Mouse (Mus musculus): Measurements from ENCODE around the gene Nrbp1.
"Not testable (repeated sequence)": the region's sequence is repeated elsewhere in the genome, so short reads cannot be mapped to it uniquely, and the experiment has no call there.

The Nrbp1 gene

GRCm38 (mm10) chr5:31204421-31204820 lies 36.2 kb upstream of the Nrbp1 start:
- no peak for DNase-seq (ENCODE audit: low spot score)

- not testable (repeated sequence) for DNase-seq (ENCODE audit: low spot score)
Measured at GRCm38 (mm10) chr5:31216554-31216953, 24.1 kb upstream of the Nrbp1 start.

DNA sequence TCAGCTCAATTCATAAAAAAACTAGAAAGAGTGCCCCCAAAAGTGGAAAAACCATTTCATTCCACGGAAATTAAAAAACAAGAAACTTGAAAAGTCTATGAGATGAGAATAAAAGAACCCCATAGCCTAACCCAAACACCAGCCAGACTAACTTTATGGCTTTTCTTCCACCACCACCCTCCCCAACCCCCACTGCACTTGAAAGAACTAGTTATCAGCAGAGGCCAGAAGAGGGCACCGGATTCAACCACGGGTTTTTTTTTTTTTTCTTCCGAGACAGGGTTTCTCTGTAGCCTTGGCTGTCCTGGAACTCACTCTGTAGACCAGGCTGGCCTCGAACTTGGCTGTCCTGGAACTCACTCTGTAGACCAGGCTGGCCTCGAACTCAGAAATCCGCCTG lies 22.4 kb upstream of the Nrbp1 start:
- DNase-seq (ENCODE audit: low spot score), result no peak

GRCm38 (mm10) chr5:31219070-31219469 lies 21.6 kb upstream of the Nrbp1 start:
- no peak for DNase-seq (ENCODE audit: low spot score)

GRCm38 (mm10) chr5:31219474-31219873 lies 21.2 kb upstream of the Nrbp1 start:
- DNase-seq (ENCODE audit: low spot score), result no peak

GRCm38 (mm10) chr5:31219911-31220447 lies 20.7 kb upstream of the Nrbp1 start:
- DNase-seq (ENCODE audit: low spot score), result no peak

GRCm38 (mm10) chr5:31220448-31221303 lies 20.0 kb upstream of the Nrbp1 start, which contains the start of gene Ppm1g:
Ppm1g (minus strand) TSS chr5:31220687.
- DNase-seq (ENCODE audit: low spot score), result peak; percentile 79

DNA sequence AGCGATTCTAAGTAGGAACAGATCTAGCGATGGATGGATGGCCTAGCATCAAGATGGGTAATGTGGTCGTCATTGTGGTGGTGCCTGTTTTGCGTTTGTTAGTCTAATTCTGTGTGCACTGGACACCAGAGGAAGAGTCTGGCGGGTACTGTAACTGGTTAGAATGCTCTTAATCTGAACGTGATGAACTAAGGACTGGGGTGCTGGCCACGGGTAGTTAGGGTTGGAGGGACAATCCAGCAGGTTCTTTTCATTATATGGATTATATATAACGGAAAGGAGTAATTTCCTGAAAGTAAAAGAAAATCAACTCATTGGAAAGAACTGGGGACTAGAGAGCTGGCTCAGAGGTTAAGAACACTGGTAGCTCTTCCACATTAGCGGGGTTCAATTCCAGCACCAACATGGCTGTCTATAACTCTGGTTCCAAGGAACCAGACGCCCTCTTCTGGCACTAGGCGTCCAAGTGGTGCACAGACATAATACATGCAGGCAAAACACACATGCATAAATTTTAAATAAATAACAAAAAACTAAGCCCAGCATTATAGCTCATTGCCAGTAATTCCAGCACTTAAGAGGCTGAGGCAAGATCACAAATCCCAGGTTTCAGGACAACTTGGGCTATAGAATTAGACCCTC lies 19.2 kb upstream of the Nrbp1 start:
- DNase-seq (ENCODE audit: low spot score), result no peak

- no peak for DNase-seq (ENCODE audit: low spot score)
Measured at GRCm38 (mm10) chr5:31222696-31223095, 18.0 kb upstream of the Nrbp1 start.

DNA sequence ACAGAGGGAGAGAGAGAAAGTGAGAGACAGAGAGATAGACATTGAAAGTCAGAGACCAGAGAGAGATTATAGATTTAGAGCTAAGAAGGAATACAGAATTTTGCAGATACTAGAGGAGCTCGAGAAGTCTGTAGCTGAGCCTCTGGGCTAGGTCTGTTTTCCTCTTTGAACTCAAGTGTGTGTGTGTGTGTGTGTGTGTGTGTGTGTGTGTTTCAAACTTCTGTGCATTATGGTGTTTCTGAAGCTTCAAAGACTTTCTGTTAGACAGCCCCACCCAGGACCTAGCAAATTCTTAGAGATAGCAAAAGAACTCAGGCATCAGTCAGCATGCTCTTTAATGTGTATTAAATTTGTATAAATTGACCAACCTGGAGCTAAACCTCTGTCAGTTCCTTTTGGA lies 14.0 kb upstream of the Nrbp1 start:
- DNase-seq (ENCODE audit: low spot score), result no peak

DNA sequence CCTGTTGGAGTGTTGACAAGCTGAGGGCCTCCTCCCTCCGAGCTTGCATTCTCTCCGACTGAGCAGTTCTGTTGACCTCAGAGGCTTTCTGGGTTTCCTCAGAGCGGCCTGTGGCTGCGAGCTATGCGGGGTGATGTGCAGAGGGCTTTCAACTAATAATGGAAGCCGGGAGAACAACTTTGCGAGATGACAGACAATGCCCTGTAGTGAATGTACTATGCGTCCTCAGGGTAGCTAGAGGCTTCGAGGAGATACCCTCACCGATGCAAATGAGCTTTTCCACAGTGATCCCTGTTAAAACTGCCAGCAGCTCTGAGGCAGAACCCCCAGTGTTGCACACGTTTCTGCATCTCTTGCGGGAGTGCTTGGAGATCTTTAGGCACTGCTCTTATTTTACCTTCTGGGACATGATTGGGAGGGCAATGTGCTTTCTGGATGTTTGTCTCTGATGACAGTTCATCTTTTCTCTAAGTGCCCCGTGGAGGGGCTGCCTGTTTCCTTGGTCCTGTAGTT lies 914 bp downstream of the Nrbp1 start:
- DNase-seq (ENCODE audit: low spot score), result no peak

DNA sequence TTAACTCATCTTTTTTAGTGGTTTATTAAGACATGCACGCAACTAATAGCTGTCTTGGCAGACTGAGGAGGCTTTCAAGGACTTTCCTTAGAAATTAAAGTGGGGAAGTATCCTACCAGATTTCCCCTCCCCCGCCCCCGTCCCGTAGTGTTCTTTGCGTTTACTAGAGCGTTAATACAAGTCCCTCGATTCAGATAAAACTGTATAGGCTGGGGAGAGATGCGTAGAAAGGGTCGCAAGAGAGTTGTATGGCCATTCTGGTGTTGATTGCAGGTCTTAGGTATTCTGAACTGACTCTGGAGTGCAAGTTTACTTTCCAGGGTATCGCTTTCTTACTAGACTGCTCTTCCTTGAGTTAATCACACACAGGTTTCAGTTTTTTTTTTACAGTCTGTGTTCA lies 1.5 kb downstream of the Nrbp1 start:
- DNase-seq (ENCODE audit: low spot score), result no peak

- no peak for DNase-seq (ENCODE audit: low spot score)
Measured at GRCm38 (mm10) chr5:31250716-31251115, 10.1 kb downstream of the Nrbp1 start.

GRCm38 (mm10) chr5:31251541-31252101 lies 11.0 kb downstream of the Nrbp1 start, which contains the start of gene Krtcap3:
Krtcap3 (plus strand) TSS chr5:31251691.
- no peak for DNase-seq (ENCODE audit: low spot score)

DNA sequence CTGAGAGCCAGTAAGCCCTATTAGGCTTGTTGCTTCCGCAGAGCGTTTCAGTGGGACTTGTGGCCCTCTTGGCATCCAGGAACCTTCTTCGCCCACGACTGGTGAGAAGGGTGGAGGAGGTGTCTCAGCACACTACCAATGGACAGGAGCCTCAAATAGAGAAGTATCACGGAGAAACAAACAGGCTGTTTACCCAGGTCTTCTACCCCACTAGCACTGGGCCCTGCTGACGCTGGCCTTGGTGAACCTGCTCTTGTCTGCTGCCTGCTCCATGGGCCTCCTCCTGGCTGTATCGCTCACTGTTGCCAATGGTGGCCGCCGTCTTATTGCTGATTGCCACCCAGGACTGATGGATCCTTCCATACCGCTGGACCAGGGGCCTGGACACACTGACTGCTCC lies 11.5 kb downstream of the Nrbp1 start:
- no peak for DNase-seq (ENCODE audit: low spot score)

- no peak for DNase-seq (ENCODE audit: low spot score)
Measured at GRCm38 (mm10) chr5:31252795-31253545, 12.3 kb downstream of the Nrbp1 start.

- no peak for DNase-seq (ENCODE audit: low spot score)
Measured at GRCm38 (mm10) chr5:31253806-31254205, 13.1 kb downstream of the Nrbp1 start.

DNA sequence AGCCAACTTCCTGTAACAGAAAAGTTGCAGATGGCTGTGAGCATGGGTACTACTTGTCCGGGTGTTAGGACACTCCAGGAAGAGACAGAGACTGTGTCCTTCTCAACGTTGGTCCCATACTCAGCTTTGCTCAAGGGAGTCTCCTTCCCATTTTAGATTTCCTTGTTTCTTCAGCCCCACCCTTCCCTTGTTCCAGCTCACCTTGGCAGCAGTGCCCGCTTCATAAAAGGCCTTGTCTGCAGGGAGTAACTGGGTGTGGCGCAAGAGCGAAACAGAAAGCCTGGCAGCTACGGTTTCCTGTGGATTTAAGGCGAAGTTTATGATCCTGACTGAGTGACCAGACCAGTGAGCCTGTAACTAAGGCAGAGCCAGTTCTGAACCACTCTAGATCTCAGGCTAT lies 13.8 kb downstream of the Nrbp1 start:
- no peak for DNase-seq (ENCODE audit: low spot score)

- no peak for DNase-seq (ENCODE audit: low spot score)
Measured at GRCm38 (mm10) chr5:31254901-31255300, 14.2 kb downstream of the Nrbp1 start.

GRCm38 (mm10) chr5:31255381-31255780 lies 14.7 kb downstream of the Nrbp1 start:
- DNase-seq (ENCODE audit: low spot score), result no peak

DNA sequence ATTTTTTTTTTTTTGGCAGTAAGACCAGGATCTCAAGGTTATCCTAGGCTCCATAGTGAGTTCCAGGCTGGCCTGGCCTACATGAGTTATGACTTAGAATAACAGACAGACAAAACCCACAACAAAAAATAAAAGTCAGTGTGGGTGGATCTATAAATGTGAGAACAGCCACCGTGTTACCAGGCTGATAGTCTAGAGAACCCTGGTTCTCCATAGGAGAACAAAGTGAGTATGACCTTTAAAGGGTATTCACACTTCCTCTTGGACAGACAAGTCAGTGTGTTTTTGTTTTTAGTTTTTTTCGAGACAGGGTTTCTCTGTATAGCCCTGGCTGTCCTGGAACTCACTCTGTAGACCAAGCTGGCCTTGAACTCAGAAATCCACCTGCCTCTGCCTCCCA lies 15.3 kb downstream of the Nrbp1 start:
- no peak for DNase-seq (ENCODE audit: low spot score)

GRCm38 (mm10) chr5:31257616-31258015 lies 17.0 kb downstream of the Nrbp1 start:
- DNase-seq (ENCODE audit: low spot score), result no peak

Data from layer of hippocampus, adult 9-10 months (tissue).